Mouse (Mus musculus): Measurements from ENCODE around the gene Ing4. TPM values are rescaled to one million over a fixed set of nuclear protein-coding genes. Genes with fewer than 3 reads are reported as not detected.

Gene Ing4
- total RNA-seq, 2 experiments from 2014 or later, result 56.9 to 59.9 TPM

DNA sequence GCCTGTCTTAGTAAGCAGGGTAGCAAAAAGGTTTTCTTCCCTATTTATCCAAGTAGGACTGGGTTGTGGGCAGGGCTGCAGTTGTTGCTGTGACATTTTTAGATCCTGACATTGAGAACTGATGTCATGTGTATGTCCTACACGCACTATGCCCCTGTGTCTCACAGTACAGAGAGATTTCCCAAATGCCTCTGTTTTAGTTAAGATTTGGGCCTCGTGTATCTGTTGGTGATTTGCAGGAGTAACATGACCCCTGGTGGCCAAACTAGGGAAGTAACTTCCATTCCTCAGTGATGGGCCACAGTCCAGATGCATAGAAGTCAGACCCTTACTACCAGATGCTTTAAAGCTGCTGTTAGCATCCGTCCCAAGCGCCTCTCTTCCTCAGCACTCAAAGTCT is 44.9 kb downstream of the Ing4 start:
- DNase-seq (ENCODE audit: extremely low spot score in 1 of 2, low spot score in 2 of 2), result peak; percentile 61 to 72
- intact Hi-C loops (cut with DNase I), result loop anchor here (10.0 kb wide), 2 partner anchors 150 to 230 kb away; partner anchors contain the start of genes Mlf2 and P3h3

DNA sequence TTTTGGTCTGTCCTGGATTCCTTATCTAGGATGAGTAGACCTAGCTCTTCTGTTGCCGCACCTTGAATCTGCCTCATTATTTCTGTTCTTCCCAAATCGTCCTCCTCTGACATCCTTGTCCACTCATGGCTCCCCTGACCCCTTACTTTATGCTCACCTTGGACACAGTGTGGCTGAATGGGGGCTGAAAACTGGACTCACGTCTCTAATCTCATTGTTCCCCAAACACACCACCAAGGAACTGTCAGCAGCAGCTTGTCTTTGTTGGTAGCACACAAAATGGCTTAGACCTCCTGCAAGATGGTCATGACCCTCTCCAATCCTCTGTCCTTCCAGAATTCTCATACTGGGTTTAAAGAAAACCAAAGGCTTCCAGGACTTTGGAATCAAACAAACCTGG is 48.4 kb downstream of the Ing4 start:
- intact Hi-C loops (cut with DNase I), result loop anchor here (10.0 kb wide), 2 partner anchors 153 to 233 kb away; partner anchors contain the start of genes Mlf2 and P3h3
- DNase-seq (ENCODE audit: extremely low spot score in 1 of 2, low spot score in 2 of 2), result no peak

DNA sequence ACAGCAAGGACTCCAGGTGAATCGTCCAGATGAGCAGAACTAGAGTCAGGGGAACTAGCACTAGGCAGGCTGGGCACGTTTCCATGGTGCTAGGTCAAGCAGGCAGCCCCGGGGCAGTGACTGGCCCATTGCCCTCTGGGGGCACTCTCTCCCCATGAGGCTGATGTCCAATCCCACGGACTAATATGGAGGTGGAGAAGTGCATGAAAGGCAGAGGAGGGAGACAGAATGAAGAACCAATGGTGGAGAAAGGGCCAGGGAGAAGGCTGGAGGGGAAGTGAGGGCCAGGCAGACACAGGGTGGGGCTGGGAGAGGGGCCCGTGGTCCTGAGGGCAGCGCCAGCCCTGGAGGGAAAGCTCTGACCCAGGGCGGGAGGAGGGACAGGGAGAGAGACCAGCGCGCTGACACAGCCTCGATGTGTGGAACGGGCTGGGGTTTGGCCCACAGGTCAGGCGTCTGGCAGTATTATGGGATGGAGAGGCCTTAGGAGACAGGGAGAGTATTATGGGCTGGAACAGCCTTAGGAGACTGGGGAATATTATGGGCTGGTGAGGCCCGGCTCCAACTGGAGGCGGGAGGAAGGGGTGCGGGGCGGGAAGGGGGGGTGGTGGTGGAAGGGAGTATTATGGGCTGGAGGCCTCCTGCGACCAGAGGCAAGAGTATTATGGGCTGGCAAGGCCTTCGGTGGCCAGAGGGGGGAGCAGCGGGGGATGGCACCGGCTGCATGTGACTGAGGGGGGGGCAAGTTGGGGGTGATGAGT is 49.2 kb downstream of the Ing4 start:
- intact Hi-C loops (cut with DNase I), result loop anchor here (10.0 kb wide), 2 partner anchors 154 to 234 kb away; partner anchors contain the start of genes Mlf2 and P3h3
- DNase-seq (ENCODE audit: extremely low spot score in 1 of 2, low spot score in 2 of 2), result peak; percentile 69 to 90

DNA sequence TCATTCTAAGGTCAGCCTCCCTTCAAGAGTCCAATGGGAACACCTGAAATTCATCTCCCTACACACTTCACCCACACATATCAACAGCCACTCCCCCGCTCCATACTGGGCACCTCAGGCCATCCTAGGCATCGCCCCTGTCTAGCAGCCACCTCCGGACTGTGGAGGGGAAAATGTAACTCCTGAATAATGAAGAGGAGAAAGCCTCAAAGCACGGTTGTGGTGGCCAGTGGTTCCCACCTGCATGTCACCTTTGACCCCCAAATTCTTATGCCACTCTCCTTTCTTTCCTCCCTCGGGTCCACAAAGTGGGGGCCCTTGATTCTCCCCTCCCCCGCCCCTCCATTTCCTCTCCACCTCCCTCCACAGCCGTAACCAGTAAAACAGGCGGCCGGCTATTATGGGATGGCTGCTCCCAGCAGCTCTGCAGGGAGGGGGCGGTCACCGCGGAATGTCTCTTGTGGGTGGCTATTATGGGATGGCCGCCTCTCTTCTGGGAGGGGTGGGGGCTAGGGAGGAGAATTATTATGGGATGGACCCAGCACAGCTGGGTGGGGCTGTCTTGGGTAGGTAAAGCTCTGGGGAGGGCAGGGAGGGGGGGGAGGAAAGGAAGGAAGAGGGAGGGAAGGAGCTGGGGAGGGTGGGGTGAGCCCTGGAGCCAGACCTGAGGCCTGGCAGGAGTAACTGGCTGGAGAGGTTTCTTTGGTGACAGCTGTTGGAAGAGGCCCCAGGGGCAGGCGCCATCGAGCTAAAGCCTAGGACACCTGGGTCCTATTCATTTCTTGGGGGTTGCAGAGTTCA is 50.2 kb downstream of the Ing4 start:
- intact Hi-C loops (cut with DNase I), result loop anchor here (10.0 kb wide), 2 partner anchors 155 to 235 kb away; partner anchors contain the start of genes Mlf2 and P3h3

DNA sequence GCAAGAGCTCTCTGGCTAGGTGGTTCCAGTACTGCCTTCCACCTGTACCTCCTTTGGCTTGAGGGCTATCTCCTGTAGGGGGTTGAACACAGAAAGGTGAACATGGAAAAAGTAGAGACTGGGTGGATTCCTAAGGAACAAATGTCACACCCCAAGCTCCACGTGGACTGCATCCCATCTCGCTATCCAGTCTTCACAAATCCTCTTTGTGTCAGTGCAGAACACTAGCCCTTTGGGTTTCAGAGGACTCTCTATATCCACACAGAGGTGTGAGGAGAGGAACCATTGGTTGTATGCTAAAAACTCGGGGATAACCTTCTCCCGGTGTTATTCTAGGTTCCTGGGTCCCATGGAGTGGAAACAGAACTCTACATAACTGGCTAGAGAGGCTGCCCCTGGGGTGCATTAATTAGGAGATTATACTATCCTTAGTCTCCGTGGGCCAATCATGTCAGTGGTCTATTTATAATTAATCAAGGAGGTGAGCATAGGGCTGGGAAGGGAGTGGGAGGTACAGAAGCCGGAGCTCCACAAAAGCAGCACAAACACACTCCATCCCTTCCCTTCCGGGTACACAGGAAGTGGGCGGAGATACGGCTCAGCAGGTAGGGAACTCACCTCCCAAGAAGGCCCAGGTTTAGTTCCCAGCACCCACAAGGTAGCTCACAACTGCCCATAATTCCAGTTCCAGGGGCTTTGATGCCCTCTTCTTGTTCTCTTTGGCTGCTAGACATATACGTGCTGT is 51.0 kb downstream of the Ing4 start:
- DNase-seq (ENCODE audit: extremely low spot score in 1 of 2, low spot score in 2 of 2), result no peak
- intact Hi-C loops (cut with DNase I), result no loop called here

More for the DNA sequence above, 50.2 kb downstream of the Ing4 start:
- peak; percentile 82 to 93 for DNase-seq (ENCODE audit: extremely low spot score in 1 of 2, low spot score in 2 of 2)

DNA sequence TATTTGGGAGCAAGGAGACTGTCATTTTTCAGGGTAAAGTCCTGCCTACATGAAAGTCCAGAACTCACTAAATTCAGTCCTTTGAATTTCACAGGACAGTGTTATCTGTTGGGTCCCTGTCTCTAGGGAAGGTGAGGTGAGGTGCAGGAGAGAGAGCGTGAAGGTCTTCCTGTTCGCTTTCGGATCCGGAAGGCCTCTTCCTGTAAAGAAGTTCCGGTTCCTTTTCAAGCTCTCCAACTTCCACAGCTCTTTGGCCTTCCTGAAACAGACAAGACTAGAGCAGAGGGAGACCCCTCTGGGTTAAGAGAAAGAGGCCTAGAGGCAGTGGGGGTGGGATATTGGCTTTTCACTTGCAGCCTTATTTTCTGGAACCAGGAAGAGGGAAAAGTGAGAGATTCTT is 52.8 kb downstream of the Ing4 start:
- DNase-seq (ENCODE audit: extremely low spot score in 1 of 2, low spot score in 2 of 2), result no peak
- intact Hi-C loops (cut with DNase I), result no loop called here

DNA sequence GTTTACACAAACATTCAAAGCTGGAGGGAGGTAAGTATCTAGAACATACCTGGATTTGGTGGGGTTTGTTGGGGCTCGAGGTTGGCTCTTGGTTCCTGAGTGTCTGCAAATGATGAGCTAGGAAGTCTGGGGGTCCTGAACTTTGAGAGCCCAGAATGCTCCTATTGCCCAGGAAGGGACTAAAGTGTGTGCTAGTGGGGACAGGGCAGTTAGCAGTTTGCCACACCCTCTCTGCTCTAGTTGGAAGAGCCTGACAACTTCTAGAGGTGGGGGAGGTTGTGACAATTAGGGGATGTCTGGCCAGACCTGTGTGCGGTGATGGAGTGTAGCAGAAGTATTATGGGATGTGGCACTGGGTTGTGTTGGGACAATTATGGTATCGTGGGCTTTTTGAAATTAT is 55.3 kb downstream of the Ing4 start:
- DNase-seq (ENCODE audit: extremely low spot score in 1 of 2, low spot score in 2 of 2), result no peak
- intact Hi-C loops (cut with DNase I), result no loop called here

DNA sequence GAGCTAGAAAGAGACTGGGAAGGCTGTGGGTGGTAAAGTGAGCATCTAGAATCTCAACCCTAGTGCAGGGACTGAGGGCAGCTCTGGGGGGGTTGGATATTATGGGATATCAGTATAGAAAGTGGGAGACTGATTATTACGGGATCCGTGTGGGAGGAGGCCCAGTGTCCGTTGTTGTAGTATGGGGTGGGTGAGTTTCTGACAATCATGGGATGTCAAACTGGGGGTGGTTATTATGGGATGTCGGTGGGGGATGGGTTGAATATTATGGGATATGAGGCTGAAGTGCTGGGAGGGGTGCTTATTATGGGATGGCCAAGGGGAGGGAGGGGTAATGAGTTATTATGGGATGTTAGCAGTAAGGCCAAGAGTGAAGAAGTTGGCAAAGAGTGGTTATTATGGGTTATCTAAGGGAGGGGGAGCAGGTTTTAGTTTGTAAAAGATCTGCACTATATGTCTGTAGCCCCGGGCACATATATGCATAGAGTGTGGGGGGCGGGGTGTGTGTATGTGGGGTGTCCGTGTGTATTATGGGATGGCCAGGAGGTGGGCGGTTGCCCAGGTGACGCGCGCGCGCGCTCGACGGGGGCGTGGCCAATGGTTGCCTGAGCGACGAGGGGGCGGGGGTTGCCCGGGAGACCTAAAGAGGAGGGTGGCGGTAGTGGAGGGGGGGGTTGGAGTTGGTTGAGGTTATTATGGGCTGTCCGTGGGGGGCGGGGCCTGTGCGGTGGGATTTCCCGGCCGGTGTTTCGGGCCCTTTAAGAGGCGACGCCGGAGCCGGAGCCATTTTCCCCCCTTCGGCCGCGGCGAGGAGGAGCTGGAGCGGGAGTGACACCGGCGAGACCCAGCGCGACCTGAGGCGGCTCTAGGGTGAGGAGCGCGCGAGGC is 56.1 kb downstream of the Ing4 start, which contains the start of gene Chd4:
Gene Chd4 (plus strand): TSS at position 591 of the 888 bp plus-strand sequence.
- peak; percentile 96 to 99 for DNase-seq (ENCODE audit: extremely low spot score in 1 of 2, low spot score in 2 of 2)
- intact Hi-C loops (cut with DNase I), result no loop called here

DNA sequence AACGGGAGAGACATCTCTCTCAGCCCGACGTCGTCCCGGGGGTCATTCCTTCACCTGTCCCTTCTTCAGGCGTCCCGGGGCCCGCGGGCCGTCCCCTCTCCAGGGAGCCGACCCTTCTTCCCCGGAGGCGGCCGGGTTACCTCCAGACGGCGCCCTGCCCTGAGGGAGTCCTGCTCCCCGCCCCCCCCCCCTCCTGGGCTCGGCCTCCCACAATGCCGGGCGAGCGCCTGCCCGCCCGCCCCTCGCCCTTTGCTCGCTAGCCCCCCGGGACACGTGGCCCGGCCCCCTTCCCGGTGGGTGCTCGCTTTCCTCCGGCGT is 56.7 kb downstream of the Ing4 start:
- intact Hi-C loops (cut with DNase I), result no loop called here
- no peak for DNase-seq (ENCODE audit: extremely low spot score in 1 of 2, low spot score in 2 of 2)

DNA sequence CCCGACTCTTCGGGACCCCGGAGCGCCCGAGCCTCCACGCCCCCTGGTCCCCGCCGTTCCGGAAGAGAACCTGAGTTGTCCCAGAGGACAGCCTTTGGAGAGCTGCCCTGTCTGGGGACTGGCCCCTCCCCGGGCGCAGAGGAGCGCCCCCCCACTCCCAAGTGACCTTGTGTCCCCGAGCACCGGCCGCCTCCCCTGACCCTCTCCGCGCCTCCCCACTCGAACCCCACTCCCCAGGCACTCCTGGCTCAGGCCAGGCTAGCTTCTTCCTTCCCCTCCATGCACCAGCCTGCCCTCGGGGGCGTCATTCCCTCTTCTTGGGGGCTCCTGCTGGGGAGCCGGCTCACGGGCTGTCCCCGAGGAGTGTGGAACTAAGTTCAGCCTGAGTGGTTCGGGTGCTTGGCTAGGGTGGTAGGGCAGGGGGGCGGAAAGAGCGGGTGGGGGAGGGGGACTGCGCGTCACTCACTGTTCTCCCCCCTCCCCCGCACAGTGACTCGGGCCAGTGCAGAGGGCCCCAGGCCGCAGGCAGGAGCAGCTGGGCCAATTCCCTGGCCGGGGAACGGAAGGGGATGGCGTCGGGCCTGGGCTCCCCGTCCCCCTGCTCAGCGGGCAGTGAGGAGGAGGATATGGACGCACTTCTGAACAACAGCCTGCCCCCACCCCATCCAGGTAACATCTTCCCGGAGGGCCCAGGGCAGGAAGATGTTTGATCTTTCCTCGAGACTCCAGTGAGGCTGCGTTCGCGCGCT is 57.2 kb downstream of the Ing4 start:
- peak in 1 of 2 experiments; percentile 86 for DNase-seq (ENCODE audit: extremely low spot score in 1 of 2, low spot score in 2 of 2)
- intact Hi-C loops (cut with DNase I), result no loop called here

DNA sequence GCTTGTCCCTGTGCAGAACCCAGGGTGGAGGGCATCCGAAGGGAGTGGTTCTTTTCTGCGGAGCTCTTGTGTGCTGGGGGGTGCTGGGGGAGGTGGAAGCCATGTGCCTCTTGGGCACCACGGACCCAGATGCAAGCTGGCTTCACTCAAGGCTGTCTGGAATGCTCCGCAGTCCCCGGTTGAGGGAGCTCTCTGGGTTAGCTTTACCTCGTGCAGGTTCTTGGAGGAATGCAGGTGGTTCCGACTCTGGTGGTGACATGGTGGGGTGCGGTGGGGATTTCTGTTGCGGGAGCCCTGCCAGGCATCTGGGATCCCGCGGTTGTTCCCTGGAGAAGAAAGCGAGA is 57.8 kb downstream of the Ing4 start:
- intact Hi-C loops (cut with DNase I), result no loop called here
- DNase-seq (ENCODE audit: extremely low spot score in 1 of 2, low spot score in 2 of 2), result peak in 1 of 2 experiments; percentile 52

DNA sequence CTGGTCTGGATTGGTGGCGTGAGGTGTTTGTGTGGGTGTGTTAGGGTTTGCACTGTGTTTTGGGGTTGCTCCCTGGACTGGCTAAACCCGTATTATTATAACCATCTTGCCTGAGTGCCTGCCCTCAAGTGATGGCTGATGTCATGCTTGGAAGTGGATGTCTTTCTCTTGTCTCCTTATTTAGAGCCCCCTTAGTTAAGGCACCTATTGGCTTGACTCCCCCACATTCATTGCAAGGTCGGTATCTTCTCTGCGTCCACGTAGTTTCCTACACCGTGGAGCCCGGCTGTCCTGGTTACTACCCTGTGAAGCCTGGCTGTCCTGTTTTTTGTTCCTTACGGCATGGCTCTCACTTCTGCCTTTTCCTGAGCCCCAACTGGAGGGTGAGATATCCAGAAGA is 58.4 kb downstream of the Ing4 start:
- DNase-seq (ENCODE audit: extremely low spot score in 1 of 2, low spot score in 2 of 2), result no peak
- intact Hi-C loops (cut with DNase I), result no loop called here

DNA sequence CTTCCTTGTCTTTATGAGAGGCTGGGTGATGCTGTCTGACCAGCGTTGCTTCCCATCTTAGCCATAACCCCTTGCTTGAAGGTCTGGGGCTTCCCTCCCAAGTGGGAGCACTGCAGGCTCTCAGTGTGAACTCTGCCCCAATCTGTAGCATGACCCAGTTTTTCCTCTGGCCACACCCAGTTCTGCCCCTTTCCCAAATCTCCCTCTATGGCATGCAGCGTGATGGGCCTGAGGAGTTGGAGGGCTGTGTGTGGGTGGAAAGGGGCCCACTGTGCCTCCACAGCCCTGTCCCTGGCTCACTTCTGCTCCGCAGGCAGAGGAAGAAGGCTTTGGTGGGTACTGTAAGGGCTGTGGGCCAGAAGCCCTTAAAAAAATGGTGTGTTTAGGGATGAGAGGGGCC is 59.0 kb downstream of the Ing4 start:
- intact Hi-C loops (cut with DNase I), result no loop called here
- no peak for DNase-seq (ENCODE audit: extremely low spot score in 1 of 2, low spot score in 2 of 2)

Small RNA genes within 50 kb of the gene (microRNA-seq; reads per million reads assigned to microRNA genes)
- 0.86 reads per million for gene Mir7045

Other genes with a start within 250 kb of the Ing4 start
- gene Spsb2, start 231.1 kb upstream of the Ing4 start, total RNA-seq (2021), result 1 to 10 TPM; 4.4 to 5.3 TPM
- gene Tpi1, start 225.5 kb upstream of the Ing4 start, total RNA-seq (2021), result 100 to 1,000 TPM; 512 to 527 TPM
- gene Usp5, start 210.3 kb upstream of the Ing4 start, total RNA-seq (2021), result 100 to 1,000 TPM; 194 to 200 TPM
- gene Cdca3, start 210.2 kb upstream of the Ing4 start, total RNA-seq (2021), result 1 to 10 TPM; 2.8 to 4.4 TPM
- under 1 TPM; 0.19 to 0.28 TPM for gene Gnb3, start 199.5 kb upstream of the Ing4 start, total RNA-seq (2021)
- 10 to 100 TPM; 30.7 to 32.5 TPM for gene P3h3, start 182.0 kb upstream of the Ing4 start, total RNA-seq (2021)
- 100 to 1,000 TPM; 214 to 216 TPM for gene Gpr162, start 175.8 kb upstream of the Ing4 start, total RNA-seq (2021)
- 1 to 10 TPM; 1.2 to 3.7 TPM for gene Cd4, start 151.5 kb upstream of the Ing4 start, total RNA-seq (2021)
- gene Lag3, start 128.1 kb upstream of the Ing4 start, total RNA-seq (2021), result 1 to 10 TPM; 1.4 to 1.5 TPM
- gene Ptms, start 119.7 kb upstream of the Ing4 start, total RNA-seq (2021), result 1,000 to 10,000 TPM; 1,368 to 1,394 TPM
- 100 to 1,000 TPM; 597 to 610 TPM for gene Mlf2, start 108.4 kb upstream of the Ing4 start, total RNA-seq (2021)
- gene Cops7a, start 74.2 kb upstream of the Ing4 start, total RNA-seq (2021), result 100 to 1,000 TPM; 115 to 116 TPM
- 100 to 1,000 TPM; 116 TPM for gene Pianp, start 43.1 kb upstream of the Ing4 start, total RNA-seq (2021)
- gene Zfp384, start 30.6 kb upstream of the Ing4 start, total RNA-seq (2021), result 10 to 100 TPM; 41.0 to 41.2 TPM
- 1 to 10 TPM; 8.0 to 8.7 TPM for gene Acrbp, start 9.9 kb downstream of the Ing4 start, total RNA-seq (2021)
- 1 to 10 TPM in 1 of 2 experiments, under 1 TPM in 1; 0.45 to 1.0 TPM for gene Lpar5, start 28.2 kb downstream of the Ing4 start, total RNA-seq (2021)
- gene Chd4, start 56.2 kb downstream of the Ing4 start, total RNA-seq (2021), result 100 to 1,000 TPM; 147 to 157 TPM
- 10 to 100 TPM; 32.4 to 35.6 TPM for gene Nop2, start 92.1 kb downstream of the Ing4 start, total RNA-seq (2021)
- 10 to 100 TPM; 38.7 to 40.2 TPM for gene Iffo1, start 105.5 kb downstream of the Ing4 start, total RNA-seq (2021)
- 1,000 to 10,000 TPM; 1,896 to 1,966 TPM for gene Gapdh, start 126.7 kb downstream of the Ing4 start, total RNA-seq (2021)
- 10 to 100 TPM; 31.7 to 32.7 TPM for gene Ncapd2, start 151.9 kb downstream of the Ing4 start, total RNA-seq (2021)
- 10 to 100 TPM; 70.1 to 78.7 TPM for gene Mrpl51, start 152.0 kb downstream of the Ing4 start, total RNA-seq (2021)
- 10 to 100 TPM; 25.7 to 26.5 TPM for gene Vamp1, start 175.8 kb downstream of the Ing4 start, total RNA-seq (2021)
- gene Tapbpl, start 192.1 kb downstream of the Ing4 start, total RNA-seq (2021), result 1 to 10 TPM; 2.4 to 2.5 TPM
- not detected for gene Cd27, start 197.2 kb downstream of the Ing4 start, total RNA-seq (2021)
- not detected for gene Tuba3a, start 246.3 kb downstream of the Ing4 start, total RNA-seq (2021)

All from left cerebral cortex, postnatal 10 days (tissue).